Mouse (Mus musculus) heart, adult 2 months (tissue): ENCODE data around the gene Tex36. TPM values are rescaled to one million over a fixed set of nuclear protein-coding genes. Genes with fewer than 3 reads are reported as not detected.

Source experiments
- DNase-seq, 2 experiments: peaks; one replicate each; pipeline ENCODE4 v3.0.0; 2021
- H3K27ac ChIP-seq: fragments of 200-600 bp; 2 replicates; pipeline ENCODE4 v1.8.1; 2022
- H3K27me3 ChIP-seq: fragments of 200-500 bp; 2 replicates; pipeline ENCODE4 v1.6.1; 2012; ENCODE audit warnings: mild to moderate bottlenecking, low read length, inconsistent platforms, mixed read lengths; ENCODE audit not compliant: control insufficient read depth, insufficient read depth
- H3K36me3 ChIP-seq: fragments of 200-500 bp; 2 replicates; pipeline ENCODE4 v1.6.1; 2012; ENCODE audit warnings: low read length, inconsistent platforms; ENCODE audit not compliant: control insufficient read depth, insufficient read depth
- H3K4me1 ChIP-seq: fragments of 200-500 bp; 2 replicates; pipeline ENCODE4 v1.6.1; 2011; ENCODE audit warnings: low read length; ENCODE audit not compliant: control insufficient read depth, insufficient read depth
- H3K4me3 ChIP-seq: fragments of 200-600 bp; 2 replicates; pipeline ENCODE4 v1.8.1; 2022
- H3K79me2 ChIP-seq: fragments of 200-500 bp; replicated peaks from 2 replicates; pipeline ENCODE4 v1.6.1; 2012; ENCODE audit warnings: mild to moderate bottlenecking, inconsistent platforms, low read length, moderate library complexity, mixed read lengths; ENCODE audit not compliant: control insufficient read depth, insufficient read depth
- H3K9ac ChIP-seq: fragments of 200-500 bp; 2 replicates; pipeline ENCODE4 v1.6.1; 2012; ENCODE audit warnings: low read depth, mild to moderate bottlenecking, control low read depth, inconsistent platforms, low read length, mixed read lengths
- CTCF ChIP-seq: fragments of 200-600 bp; IDR thresholded peaks from 2 replicates; pipeline ENCODE4 v1.8.1; 2022; ENCODE audit warnings: antibody characterized with exemption, mild to moderate bottlenecking, moderate library complexity
- EP300 ChIP-seq: fragments of 200-500 bp; IDR thresholded peaks from 2 replicates; pipeline ENCODE4 v1.6.1; 2011; ENCODE audit warnings: low read depth, low read length, control low read depth; ENCODE audit not compliant: insufficient read depth
- POLR2A ChIP-seq: fragments of 200-500 bp; IDR thresholded peaks from 2 replicates; pipeline ENCODE4 v1.6.1; 2011; ENCODE audit warnings: mild to moderate bottlenecking, low read depth, low read length, control low read depth; ENCODE audit not compliant: insufficient read depth
- whole genome bisulfite sequencing: fragments of 180-500 bp; shearing (Covaris S2); methylation state at CpG from one replicate; pipeline ENCODE4 v1.1.7; 2018; 5-methylcytosine and 5-hydroxymethylcytosine counted together
- intact Hi-C: fragments of 180-260 bp; cut with DNase I; formaldehyde crosslinking; loops from one replicate; pipeline ENCODE4 v1.15.1; 2025
- polyA plus RNA-seq: library from polyadenylated mRNA; depleted of rRNA; stranded (reverse); fragments of >200 nt; gene quantifications from 2 replicates; pipeline ENCODE4 v1.2.3, GENCODE M21; 2012
- total RNA-seq, 2 experiments: library from RNA; stranded (reverse); gene quantifications; 2 replicates each; pipeline ENCODE4 v1.2.3; 2021

The Tex36 gene
- total and polyA plus RNA-seq, 3 experiments: not detected

- intact Hi-C loops: no loop called here
These were observed 21.3 kb upstream of the Tex36 start for GRCm38 (mm10) chr7:133623226-133623625.

DNA sequence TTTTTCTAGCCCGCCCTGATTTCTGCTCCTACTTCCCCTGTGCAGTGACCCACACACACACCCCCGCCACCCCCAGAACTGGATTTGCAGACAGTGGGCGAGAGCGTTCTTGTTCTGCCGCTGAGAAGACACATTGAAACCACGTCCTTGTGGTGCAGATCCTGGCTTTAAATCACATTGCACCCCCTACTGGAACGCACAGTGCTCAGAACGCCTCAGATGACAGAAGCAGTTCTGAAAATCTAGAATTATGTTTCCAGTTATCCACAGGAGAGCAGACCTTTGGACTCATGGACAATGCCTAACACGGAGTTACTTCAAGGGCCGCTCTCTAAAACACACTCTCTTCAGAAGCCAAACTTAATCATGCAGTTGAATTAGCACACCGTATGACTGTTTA lies 18.8 kb upstream of the Tex36 start:
- TF ChIP-seq CTCF: peak; percentile 48
- TF ChIP-seq EP300: no peak
- no peak for TF ChIP-seq POLR2A
- no peaks in the 10 kb centered on the region for H3K4me1 ChIP-seq
- no peak overlapping the region for H3K27ac ChIP-seq
- intact Hi-C loops: no loop called here
- H3K27me3 ChIP-seq: no peaks in the 10 kb centered on the region
- no peak for DNase-seq
- no peaks in the 10 kb centered on the region for H3K79me2 ChIP-seq
- WGBS: 46% methylated on average over 11 of the region's 11 CpGs
- no peak overlapping the region for H3K4me3 ChIP-seq
- no peak overlapping the region for H3K9ac ChIP-seq
- no peaks in the 10 kb centered on the region for H3K36me3 ChIP-seq

More at GRCm38 (mm10) chr7:133623226-133623625, 21.3 kb upstream of the Tex36 start:
- Histone ChIP-seq H3K4me1 (no peaks in the 10 kb centered on the region), H3K4me3 (no peak overlapping the region), H3K27me3 (no peaks in the 10 kb centered on the region), H3K79me2 (no peaks in the 10 kb centered on the region), H3K27ac (no peak overlapping the region), H3K9ac (no peak overlapping the region), H3K36me3 (no peaks in the 10 kb centered on the region)
- DNase-seq: no peak
- 80% methylated on average over 5 of the region's 5 CpGs for WGBS
- no peak for TF ChIP-seq POLR2A
- no peak for TF ChIP-seq CTCF

DNA sequence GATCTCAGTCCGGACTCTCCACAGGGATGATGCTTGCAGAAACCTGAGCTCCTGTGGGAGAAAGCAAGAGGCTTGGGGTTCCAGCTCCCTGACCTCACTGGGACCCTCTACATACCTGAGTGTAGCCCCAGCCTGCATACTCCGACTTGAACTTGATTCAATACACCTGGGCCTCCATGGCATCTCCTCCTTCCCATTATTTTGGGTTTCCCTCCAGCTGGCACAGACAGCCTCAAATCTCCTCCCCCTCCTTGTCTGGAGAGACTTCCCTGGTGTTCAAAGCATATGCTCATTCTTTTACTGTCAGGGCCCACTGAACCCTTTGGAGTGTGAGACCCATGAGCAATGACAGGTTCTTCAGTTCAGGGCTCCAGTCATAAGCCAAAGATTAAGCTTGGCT lies 11.0 kb upstream of the Tex36 start:
- no peaks in the 10 kb centered on the region for H3K79me2 ChIP-seq
- no peak for DNase-seq
- H3K27me3 ChIP-seq: no peaks in the 10 kb centered on the region
- H3K9ac ChIP-seq: no peak overlapping the region
- H3K4me1 ChIP-seq: no peaks in the 10 kb centered on the region
- no peak overlapping the region for H3K27ac ChIP-seq
- no peaks in the 10 kb centered on the region for H3K36me3 ChIP-seq
- WGBS: 79% methylated on average over 2 of the region's 2 CpGs
- no peak overlapping the region for H3K4me3 ChIP-seq
- intact Hi-C loops: no loop called here
- TF ChIP-seq CTCF: no peak
- no peak for TF ChIP-seq POLR2A
- TF ChIP-seq EP300: no peak

DNA sequence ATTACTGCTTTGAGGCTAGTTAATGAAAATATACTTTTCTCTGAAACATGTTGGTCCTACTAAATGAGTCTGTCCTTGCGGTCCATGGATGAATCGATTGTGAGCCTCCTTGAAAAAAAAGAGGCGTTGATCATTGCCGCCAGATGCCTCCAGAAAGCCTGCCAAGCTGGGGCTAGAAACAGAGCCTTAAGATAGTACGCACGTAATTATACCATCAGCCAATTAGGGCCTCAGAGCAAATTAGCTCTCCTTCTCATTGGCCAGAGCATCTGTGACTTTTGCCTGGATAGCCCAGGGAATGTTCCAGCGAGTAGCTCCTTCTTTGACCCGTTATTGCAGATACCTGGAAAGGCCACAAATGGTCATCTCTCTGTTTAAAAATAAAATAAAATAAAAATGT lies 7.6 kb upstream of the Tex36 start:
- Histone ChIP-seq H3K27ac (no peak overlapping the region), H3K4me1 (no peaks in the 10 kb centered on the region), H3K9ac (no peak overlapping the region), H3K36me3 (no peaks in the 10 kb centered on the region), H3K79me2 (no peaks in the 10 kb centered on the region), H3K4me3 (no peak overlapping the region), H3K27me3 (no peaks in the 10 kb centered on the region)
- TF ChIP-seq POLR2A (no peak), CTCF (no peak), EP300 (no peak)
- intact Hi-C loops: no loop called here
- WGBS: 64% methylated on average over 8 of the region's 8 CpGs
- no peak for DNase-seq

DNA sequence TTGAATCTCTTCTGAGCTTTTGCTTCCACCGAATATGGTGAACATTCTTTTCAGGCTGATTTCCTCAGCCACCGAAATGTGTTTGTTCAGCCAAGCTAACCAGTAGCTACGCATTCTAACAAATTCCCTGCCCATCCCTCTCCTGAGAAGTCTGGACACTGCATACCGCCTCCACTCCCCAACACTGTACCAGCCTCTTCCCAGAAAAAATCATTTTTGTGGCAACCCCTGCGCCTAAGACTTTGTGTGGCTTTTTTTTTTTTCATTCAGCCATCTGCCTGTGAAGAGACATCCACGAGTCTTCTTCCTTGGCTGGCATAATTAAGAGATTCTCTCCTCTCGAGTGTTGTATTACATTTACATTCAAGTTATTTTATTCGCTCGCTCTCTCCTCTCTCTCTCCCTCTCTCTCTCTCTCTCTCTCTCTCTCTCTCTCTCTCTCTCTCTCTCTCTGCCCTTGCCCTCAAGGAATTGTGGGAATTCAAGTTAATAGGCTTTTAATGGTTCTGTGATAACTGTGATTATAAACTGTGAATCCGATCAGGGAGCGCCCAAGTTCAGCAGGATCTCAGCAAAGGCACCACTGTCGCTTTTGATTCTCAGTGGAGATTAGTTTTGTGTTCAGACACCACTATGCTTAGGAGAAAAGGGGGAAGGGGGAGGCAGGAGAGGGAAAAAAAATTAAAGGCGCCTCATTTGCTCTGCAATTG lies 6.8 kb upstream of the Tex36 start:
- Histone ChIP-seq H3K36me3 (no peaks in the 10 kb centered on the region), H3K9ac (no peak overlapping the region), H3K4me3 (no peak overlapping the region), H3K4me1 (no peaks in the 10 kb centered on the region), H3K27ac (no peak overlapping the region), H3K79me2 (no peaks in the 10 kb centered on the region), H3K27me3 (no peaks in the 10 kb centered on the region)
- intact Hi-C loops: no loop called here
- TF ChIP-seq POLR2A: no peak
- TF ChIP-seq CTCF: no peak
- TF ChIP-seq EP300: no peak
- DNase-seq: no peak
- WGBS: 75% methylated on average over 13 of the region's 13 CpGs

DNA sequence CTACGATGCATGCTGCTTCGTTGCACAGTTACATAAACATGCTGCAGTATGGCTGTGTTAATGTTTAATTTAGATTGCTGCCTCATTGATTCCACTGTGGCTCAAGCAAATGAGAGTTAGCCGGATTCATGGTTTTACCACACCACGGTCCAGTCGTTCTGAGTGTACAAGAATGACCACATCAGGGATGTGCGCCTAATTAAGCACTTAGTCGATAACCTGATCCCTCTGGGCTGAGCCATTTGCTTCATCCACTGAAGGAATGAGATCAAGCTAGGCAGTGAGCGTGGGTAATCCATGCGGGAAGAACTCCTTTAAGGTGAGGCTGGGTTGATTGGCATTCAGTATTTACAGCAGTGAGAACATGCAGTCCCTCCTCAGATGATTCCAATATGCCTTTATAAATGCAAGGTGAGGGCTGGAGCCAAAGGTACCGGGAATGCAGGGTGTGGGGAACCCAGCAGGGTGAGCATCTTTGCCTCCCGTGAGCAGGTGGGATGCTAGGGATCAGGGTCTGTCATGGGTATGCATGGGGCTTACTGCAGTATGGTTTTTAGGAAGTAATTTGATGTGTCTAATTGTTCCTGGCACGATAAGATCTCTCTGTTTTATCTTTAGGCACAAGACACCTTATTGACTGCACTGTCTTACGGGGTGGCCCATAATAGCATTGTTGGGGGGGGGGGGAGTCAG lies 6.1 kb upstream of the Tex36 start:
- intact Hi-C loops: no loop called here
- Histone ChIP-seq H3K27ac (no peak overlapping the region), H3K4me3 (no peak overlapping the region), H3K36me3 (no peaks in the 10 kb centered on the region), H3K9ac (no peak overlapping the region), H3K4me1 (no peaks in the 10 kb centered on the region), H3K79me2 (no peaks in the 10 kb centered on the region), H3K27me3 (no peaks in the 10 kb centered on the region)
- 80% methylated on average over 13 of the region's 13 CpGs for WGBS
- TF ChIP-seq CTCF: no peak
- TF ChIP-seq POLR2A: no peak
- TF ChIP-seq EP300: no peak
- no peak for DNase-seq
